Mouse (Mus musculus) kidney, adult 9 months (tissue): ENCODE results near the gene Cadm2.

ENCODE experiments used
- DNase-seq: peaks from one replicate; pipeline ENCODE4 v3.0.0; 2022

Cadm2 gene

DNA sequence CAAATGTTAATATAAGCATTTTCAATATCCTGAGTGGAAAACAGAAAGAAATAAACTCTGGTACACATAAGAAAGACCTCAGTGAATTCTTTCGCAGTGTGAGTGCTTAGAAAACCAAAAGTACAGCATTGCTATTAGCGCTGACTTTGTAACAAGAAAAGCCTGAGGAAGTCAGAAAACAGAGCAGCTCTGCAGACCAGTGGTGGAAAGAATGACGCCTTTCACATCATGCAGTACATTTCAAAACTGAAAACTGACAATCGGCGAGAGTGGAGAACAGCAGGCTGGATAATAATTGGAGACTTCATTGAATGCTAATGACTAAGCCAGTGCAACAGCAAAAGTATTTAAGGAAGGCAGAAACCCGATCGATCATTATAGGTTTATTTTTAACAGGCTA, 138.2 kb downstream of the Cadm2 start:
- DNase-seq = no peak

- DNase-seq = no peak
These were observed 153.7 kb downstream of the Cadm2 start for GRCm38 (mm10) chr16:67467041-67467440.

- DNase-seq = no peak
These were observed 184.4 kb downstream of the Cadm2 start for GRCm38 (mm10) chr16:67436301-67436700.

- no peak for DNase-seq
These were observed 195.3 kb downstream of the Cadm2 start for GRCm38 (mm10) chr16:67425371-67425770.

GRCm38 (mm10) chr16:67410926-67411325, 209.8 kb downstream of the Cadm2 start:
- DNase-seq = no peak

DNA sequence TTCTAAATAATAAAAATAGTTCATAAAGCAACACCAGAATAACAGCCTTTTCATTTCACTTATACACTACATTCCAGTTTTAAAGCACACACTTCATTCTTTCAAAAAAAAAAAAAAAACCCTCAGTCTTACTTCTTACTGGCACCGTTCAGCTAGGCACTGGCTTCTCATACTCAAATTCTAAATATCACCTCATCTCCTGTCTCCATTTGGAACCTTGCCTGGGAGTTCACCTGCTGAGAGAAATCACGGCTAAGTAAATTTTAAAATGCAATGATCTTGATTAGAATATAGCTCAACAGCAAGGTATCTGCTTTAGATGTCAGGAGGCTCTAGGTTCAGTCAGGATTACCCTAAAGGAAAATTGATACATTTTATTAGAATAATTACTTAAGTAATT, 210.2 kb downstream of the Cadm2 start:
- no peak for DNase-seq

DNA sequence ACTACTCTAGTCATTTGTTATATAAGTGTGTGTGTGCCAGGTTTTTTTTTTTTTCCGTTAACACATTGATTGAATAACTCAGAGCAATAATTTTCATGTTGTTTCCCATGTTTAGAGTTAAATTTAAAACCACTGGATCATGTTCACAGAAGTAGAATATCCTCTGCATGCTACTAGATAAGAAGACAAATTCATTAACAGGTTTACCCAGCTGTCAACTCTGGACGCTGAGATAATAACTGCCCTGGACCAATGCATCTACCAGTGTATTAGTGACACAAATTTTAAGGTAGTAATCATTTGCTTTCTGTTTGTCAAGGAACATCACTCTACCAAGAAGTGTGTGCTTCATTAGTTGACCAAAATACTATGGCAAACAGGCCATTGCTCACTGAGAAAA, 253.0 kb downstream of the Cadm2 start:
- DNase-seq = no peak

DNA sequence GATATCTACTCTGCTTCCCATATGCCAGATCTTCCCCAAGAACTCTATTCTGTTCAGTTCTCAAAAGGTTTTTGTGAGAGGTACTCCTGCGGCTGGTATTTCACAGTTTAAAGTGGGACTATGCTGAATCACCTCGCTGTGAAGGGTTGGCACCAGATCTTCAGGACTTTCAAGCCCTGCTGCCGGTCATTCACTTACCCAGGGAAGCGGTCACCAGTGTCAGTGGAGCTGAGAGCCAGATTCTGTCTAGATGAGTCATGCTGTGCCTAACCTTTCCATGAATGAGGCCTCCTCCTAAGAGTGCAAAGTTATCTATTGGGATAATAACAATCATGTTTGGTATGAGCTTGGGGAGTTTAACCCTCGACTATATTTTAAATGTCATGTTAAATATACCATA, 272.7 kb downstream of the Cadm2 start:
- DNase-seq = no peak

DNA sequence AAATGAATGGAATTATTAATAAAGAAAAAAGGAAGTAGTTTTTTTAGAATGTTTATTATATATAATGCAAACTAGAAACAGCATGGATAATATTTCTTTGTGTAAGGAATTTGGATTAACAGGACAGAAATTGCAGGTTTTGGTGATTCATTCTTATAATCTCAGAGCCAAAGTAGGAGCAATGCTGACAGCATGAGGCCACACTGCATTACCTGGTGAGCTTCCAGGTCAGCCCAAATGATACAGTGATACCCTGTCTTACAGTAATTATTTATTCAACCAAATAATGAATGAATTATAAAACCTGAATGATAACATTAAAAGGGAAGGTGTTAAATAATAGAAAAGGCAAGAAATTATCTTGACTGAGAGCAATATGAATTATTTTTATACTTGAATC, 273.1 kb downstream of the Cadm2 start:
- no peak for DNase-seq

DNA sequence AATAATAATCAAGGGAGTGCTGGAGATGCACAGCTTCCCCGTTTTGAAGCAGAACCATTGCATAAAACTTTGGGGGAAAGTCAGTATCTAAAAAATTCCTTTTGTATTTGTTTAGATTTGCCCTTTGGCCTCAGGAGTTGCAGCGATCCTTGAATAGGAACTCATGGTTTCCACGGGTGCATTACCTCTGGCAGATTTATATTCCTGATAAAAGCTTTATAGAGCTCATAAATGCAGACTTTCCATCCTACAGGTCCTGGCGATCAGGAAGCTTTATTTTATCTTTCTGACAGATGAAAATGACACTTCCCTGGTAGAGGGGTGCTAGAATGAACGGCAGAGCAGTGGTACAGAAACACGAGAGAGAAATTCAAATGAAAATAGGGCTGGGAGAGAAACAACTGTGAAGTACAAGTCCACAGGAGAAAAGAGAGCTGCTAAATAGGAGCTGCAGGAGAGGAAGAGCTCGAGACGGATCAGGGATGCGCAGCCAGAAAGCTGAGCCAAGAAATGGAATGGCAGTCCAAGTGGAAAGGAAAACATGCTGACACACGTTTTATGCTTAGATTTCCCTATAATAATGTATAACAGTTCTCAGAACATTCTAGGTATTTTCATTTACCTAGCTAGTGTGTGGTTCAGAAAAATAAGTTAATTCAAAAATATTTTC, 274.0 kb downstream of the Cadm2 start:
- no peak for DNase-seq

DNA sequence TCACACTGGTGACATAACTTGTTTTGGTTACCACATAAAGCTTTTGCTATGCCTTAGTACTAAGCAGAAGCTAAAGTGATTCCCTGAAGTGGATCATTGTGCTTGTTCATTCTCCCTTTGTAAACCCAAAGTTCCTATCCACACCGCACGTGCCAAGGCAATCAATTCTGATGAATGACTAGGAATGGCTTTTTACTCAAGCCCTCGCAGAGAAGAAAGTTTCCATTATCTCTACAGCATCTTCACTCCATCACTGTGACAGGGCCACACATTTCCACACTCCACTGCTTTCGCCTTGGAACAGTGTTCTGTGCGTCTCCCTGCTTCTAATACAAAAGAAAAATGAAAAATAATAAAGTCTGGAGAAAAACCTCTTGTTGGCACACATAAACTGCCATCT, 276.5 kb downstream of the Cadm2 start:
- DNase-seq = no peak

DNA sequence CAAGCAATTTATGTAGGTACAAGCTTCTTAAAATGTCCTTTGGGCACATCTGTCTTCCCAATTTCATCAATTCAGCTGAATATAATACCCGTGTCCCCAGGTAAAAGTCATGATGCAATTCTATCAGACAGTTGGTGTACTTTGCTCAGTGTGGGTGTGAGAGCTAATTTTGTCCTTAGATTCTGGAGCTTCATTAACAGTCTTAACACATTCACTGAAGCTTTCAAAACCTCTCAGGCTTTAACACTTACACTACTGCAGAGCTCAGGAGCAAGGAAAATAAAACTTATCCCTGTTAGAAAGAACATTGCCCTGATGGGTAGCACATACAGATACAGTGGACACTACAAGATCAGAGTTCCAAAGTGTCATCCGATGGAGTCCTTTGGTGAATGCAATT, 309.7 kb downstream of the Cadm2 start:
- DNase-seq = no peak

DNA sequence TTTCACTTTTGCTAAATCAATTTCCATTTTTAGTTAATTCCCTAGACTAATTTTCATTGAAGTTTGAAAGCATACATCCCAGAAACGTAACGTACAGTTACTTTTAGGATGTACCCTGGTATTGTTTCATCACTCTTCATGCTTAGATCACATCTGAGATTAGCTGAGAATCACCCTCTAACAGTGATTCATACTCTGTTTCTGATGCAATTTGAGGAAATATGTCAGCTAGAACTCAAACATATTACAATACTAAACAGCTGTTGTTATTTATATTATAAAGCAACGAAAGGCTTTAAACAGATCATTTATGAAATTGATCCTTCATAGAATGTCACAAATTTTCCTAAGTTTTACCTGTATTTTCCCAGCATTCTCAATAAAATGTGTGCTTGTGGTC, 336.0 kb downstream of the Cadm2 start:
- no peak for DNase-seq

DNA sequence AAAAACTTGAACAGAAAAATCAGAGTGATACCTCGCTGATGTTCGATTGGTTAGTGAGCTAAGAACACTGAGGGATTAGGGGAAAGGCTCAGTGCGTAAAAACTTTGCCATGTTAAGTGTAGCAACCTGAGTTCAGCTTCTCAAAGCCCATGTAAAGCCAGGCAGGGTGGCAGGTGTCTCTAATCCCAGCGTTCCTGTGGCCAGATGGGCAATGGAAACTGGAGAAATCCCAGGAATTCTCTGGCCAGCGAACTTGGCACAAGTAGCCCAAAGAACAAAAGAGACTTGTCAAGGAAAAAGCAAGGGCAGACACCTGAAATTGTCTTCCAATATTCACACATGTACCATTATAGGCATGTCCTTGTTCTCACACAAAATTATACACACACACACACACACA, 377.1 kb downstream of the Cadm2 start:
- no peak for DNase-seq

- DNase-seq = no peak
These were observed 385.8 kb downstream of the Cadm2 start for GRCm38 (mm10) chr16:67234862-67235261.

- DNase-seq = no peak
These were observed 394.0 kb downstream of the Cadm2 start for GRCm38 (mm10) chr16:67226696-67227095.

DNA sequence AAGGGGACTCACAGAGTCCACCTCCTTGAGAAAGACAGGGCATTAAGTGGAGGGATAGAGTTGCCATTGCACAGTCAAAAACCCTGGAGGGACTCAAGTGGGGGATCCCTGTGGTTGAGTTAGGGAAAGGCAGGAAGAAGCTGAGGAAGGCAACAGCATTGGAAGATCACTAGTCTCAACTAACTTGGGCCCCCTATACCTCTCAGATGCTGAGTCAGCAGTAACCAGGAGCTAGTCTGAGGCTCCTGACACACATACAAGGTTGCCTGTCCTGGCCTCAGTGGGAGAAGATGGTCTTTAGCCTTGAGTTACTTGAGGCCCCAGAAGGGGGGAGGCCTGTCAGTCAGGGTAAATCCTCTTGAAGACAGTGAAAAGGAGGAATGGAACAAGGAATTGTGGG, 417.4 kb downstream of the Cadm2 start:
- DNase-seq = no peak

DNA sequence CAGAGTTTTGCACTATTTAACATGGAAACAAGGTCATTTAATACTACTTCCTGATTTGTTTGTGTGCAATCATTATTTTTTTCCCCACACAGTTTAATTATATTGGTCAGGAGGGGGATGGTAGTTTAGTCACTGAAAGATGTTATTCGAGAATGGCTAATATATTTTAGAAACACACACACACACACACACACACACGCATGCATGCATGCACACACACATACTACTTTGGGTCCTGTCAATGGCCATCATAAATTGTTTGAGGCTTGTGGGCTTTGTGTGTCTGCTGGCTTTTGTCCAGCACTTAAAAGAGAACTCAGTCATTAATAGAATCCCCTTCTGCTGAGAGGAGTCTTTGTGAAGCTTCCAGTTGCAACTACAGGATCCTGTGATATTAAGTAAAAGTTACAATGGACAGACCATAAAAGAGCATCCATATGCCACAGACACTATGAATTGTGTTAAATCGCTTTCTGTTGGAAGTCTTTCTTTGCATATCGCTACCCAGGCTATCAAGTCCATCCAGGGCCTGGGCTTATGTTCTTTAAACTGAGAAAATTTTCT, 427.8 kb downstream of the Cadm2 start:
- no peak for DNase-seq

DNA sequence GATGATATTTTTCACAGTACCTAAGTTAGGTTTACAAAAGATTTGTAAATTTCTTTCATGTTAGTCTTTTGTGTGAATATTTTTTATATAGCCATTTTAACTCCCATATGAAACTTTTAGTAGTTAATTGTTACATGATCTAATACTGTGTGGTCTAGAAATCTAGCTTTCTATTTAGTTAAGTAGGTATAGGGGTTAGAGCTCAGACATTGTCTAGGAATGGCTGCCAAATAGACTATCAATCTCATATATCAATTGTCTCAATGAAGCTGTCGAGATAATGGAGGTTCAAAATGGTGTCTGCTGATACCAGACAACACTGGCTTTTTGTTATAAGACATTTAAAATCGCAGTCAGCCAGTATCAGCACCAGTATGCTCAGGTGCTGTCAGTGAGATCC, 428.3 kb downstream of the Cadm2 start:
- DNase-seq = no peak

GRCm38 (mm10) chr16:67186322-67186721, 434.4 kb downstream of the Cadm2 start:
- no peak for DNase-seq

DNA sequence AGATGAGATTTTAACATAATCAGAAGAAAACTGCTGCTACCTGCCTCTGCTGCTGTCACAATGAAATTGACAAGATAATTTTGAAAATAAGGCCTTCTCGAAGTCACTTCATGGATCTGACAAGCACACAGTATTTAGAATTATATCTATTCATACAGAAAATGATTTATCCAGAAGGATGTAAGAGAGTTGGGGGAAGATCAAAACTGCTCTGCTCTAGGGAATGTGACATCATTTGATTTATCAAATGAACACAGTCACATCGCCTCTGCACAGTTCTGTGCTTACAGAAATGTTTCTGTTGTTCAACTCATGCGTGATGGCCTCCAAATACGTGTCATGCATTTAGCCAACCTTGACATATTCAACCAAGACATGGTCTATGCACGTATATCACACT, 437.8 kb downstream of the Cadm2 start:
- no peak for DNase-seq

- no peak for DNase-seq
These were observed 445.3 kb downstream of the Cadm2 start for GRCm38 (mm10) chr16:67175386-67175785.

- no peak for DNase-seq
These were observed 458.4 kb downstream of the Cadm2 start for GRCm38 (mm10) chr16:67162211-67162790.

DNA sequence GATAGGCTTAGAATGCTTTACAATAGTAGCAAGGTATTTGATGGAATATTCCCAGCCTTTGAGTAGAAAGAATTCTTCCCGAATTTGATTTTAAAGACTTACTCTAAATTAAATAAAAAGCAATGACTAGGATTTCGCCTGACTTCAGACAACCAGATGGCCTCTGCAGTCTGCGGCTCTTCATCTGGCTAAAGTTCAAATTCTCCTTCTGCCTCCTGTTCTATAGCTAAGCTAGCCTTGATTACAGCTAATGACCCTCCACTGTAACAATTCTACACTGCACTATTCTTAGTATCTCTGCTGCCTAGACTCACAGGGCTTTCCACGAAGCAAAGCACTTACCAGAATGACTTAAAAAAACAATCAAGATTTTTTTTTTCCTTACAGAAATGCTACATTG, 495.9 kb downstream of the Cadm2 start:
- DNase-seq = no peak

DNA sequence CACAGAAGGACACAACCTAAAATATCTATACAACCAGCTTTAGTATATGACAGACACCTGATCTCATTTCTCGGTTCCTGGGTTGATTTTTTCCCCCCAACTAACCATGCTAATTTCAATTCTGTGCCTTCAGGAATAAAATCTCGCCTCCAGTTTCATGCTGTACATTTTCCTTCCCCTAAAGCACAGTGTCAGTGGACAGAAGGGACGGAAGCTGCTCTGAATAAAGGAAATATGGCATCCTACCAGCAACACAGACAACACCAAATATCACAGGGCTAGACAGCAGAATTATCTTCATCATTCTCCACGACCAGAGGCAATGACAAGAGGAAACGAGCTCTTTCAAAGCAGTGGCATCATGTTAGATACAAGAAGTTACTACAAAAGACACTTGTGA, 498.2 kb downstream of the Cadm2 start:
- no peak for DNase-seq
